Mouse (Mus musculus): Measurements from ENCODE around the gene Olfr994.

The Olfr994 gene

GRCm38 (mm10) chr2:85436351-85436750 lies at the start of gene Olfr994:
TSS of gene Olfr994 (minus strand) at chr2:85436451.
- in situ Hi-C loops (cut with MboI, MseI): no loop called here

DNA sequence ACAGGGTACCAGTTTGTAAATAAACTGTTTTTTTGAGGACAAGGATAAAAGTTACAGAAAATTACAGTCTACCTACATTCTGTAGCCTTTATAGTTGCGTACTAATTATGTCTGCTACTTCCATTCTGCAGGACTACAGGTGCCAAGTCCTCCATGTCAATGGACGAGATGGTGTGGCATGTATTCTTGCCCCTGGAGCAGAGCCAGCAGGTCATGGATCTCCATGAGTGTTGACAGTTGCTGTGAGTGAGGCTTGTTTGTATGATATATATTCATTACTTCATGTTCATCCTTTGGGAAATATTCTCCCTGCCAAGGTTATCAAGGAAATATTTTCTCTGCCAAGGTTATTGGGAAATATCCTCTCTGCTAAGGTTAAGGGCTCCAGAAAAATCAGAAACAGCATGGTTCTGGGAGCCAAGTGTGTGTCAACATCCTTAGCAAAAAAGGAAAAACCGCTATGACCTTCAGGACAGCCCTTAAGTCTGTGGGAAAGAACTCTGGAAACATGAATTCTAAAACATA lies 30.6 kb upstream of the Olfr994 start:
- in situ Hi-C loops (cut with MboI, MseI): no loop called here

GRCm38 (mm10) chr2:85443539-85443938 lies 7.3 kb upstream of the Olfr994 start, which contains the start of gene Olfr995:
TSS of gene Olfr995 (minus strand) at chr2:85443639.
- in situ Hi-C loops (cut with MboI, MseI): no loop called here

- in situ Hi-C loops (cut with MboI, MseI): no loop called here
These were observed 6.3 kb upstream of the Olfr994 start for GRCm38 (mm10) chr2:85442546-85442945.

- in situ Hi-C loops (cut with MboI, MseI): no loop called here
These were observed 10.4 kb downstream of the Olfr994 start for GRCm38 (mm10) chr2:85425893-85426292.

- in situ Hi-C loops (cut with MboI, MseI): no loop called here
These were observed 21.5 kb downstream of the Olfr994 start, which contains the start of gene Olfr993 for GRCm38 (mm10) chr2:85414777-85415176. TSS of gene Olfr993 (minus strand) at chr2:85414877.

GRCm38 (mm10) chr2:85409369-85409768 lies 26.9 kb downstream of the Olfr994 start, which contains the start of gene Olfr992:
TSS of gene Olfr992 (minus strand) at chr2:85409469.
- in situ Hi-C loops (cut with MboI, MseI): no loop called here

Measured in T-helper 17 cell (primary cell).